Mouse (Mus musculus) testis, adult 2 months (tissue): ENCODE measurements at regions not wholly inside any gene's neighbourhood (a gene's known extent, or its start where the extent isn't known, plus 50 kb on each side); places are given as distances from the start of the nearest gene placed in this dataset.

Source experiments
- CTCF ChIP-seq: fragments of 200-500 bp; IDR thresholded peaks from 2 replicates; pipeline ENCODE4 v1.5.1; 2012; ENCODE audit warnings: low read depth, mild to moderate bottlenecking, inconsistent platforms, low read length, moderate library complexity; ENCODE audit not compliant: control insufficient read depth, insufficient read depth, insufficient replicate concordance
- POLR2A ChIP-seq: fragments of 200-500 bp; IDR thresholded peaks from 2 replicates; pipeline ENCODE4 v1.6.1; 2012; ENCODE audit warnings: low read depth, mild to moderate bottlenecking, inconsistent platforms, low read length, moderate library complexity; ENCODE audit not compliant: control insufficient read depth

GRCm38 (mm10) chr15:97182617-97183038 lies 64.3 kb upstream of the Pced1b start:
- TF ChIP-seq CTCF (no peak), POLR2A (no peak)
